17 mouse cellular contexts compared by ENCODE assay signal in genomic region chr12:9732921-9733320, GRCm38 (mm10).
A peak's percentile ranks its signal among the peaks of the same experiment; 100 is the strongest.
DNase-seq lines count a peak whose midpoint lies in the region; ATAC-seq and TF ChIP-seq lines count a peak whose summit lies in the region.
"Had no signal": no experiment of that assay in that cellular context is flagged by ENCODE, and none has a peak within 500 bp of the region (broad histone marks: within the 10 kb centered on the region; RNA-seq: fewer than 3 reads in every experiment).

No protein-coding gene starts in this region.

- ATAC-seq in kidney, embryonic 14.5 days (ENCODE audit: low FRiP score, low TSS enrichment): no peak
- ATAC-seq in stomach, embryonic 15.5 days (ENCODE audit: insufficient read depth, low FRiP score, low read depth): no peak
- ATAC-seq in stomach, postnatal 0 days (ENCODE audit: low FRiP score, low TSS enrichment): no peak
- ATAC-seq: midbrain, embryonic 15.5 days had no signal

- no peak for TF ChIP-seq CTCF in kidney, adult 2 months (conservative IDR thresholded peaks at IDR 0.05; ENCODE audit: insufficient read depth, insufficient read length, low read depth, low read length)
- TF ChIP-seq CTCF in stomach, postnatal 0 days (IDR thresholded peaks at IDR 0.05; ENCODE audit: low read depth): no peak

- no peaks in the 10 kb centered on the region for H3K36me3 ChIP-seq in kidney, adult 2 months (ENCODE audit: control insufficient read depth, insufficient read depth, low read length)
- no peaks in the 10 kb centered on the region for H3K36me3 ChIP-seq in kidney, embryonic 14.5 days (ENCODE audit: control insufficient read depth, insufficient read depth, low read length)
- no peaks in the 10 kb centered on the region for H3K36me3 ChIP-seq in stomach, embryonic 15.5 days
- H3K36me3 ChIP-seq in stomach, postnatal 0 days (ENCODE audit: control insufficient read depth, insufficient read depth, low read length): no peaks in the 10 kb centered on the region
- H3K36me3 ChIP-seq: forebrain, embryonic 12.5 days; heart, embryonic 10.5 days; limb, embryonic 10.5 days; liver, embryonic 13.5 days; midbrain, embryonic 15.5 days had no signal

- 29% methylated on average over 1 of the region's 1 CpGs for WGBS in kidney, adult 2 months
- WGBS in kidney, embryonic 14.5 days: 44% methylated on average over 1 of the region's 1 CpGs
- 52% methylated on average over 1 of the region's 1 CpGs for WGBS in stomach, embryonic 15.5 days
- WGBS in stomach, postnatal 0 days: 37% methylated on average over 1 of the region's 1 CpGs

- H3K4me2 ChIP-seq in kidney, embryonic 14.5 days (replicated peaks; ENCODE audit: low read depth, low read length): no peak overlapping the region
- no peak overlapping the region for H3K4me2 ChIP-seq in stomach, embryonic 15.5 days
- no peak overlapping the region for H3K4me2 ChIP-seq in stomach, postnatal 0 days (replicated peaks; ENCODE audit: low read depth)
- H3K4me2 ChIP-seq: forebrain, embryonic 12.5 days; liver, embryonic 13.5 days; midbrain, embryonic 15.5 days had no signal

- no peak for TF ChIP-seq POLR2A in kidney, adult 2 months (IDR thresholded peaks at IDR 0.05; ENCODE audit: low read depth, low read length)

- H3K9me3 ChIP-seq in kidney, embryonic 14.5 days (ENCODE audit: control insufficient read depth, low read length): no peaks in the 10 kb centered on the region
- no peaks in the 10 kb centered on the region for H3K9me3 ChIP-seq in stomach, embryonic 15.5 days
- H3K9me3 ChIP-seq in stomach, postnatal 0 days (ENCODE audit: control insufficient read depth, low read length): no peaks in the 10 kb centered on the region
- H3K9me3 ChIP-seq: forebrain, embryonic 12.5 days; heart, embryonic 10.5 days; limb, embryonic 10.5 days; liver, embryonic 13.5 days; midbrain, embryonic 15.5 days had no signal

- H3K9ac ChIP-seq in kidney, embryonic 14.5 days (ENCODE audit: low read depth, low read length): no peak overlapping the region
- H3K9ac ChIP-seq in stomach, embryonic 15.5 days: no peak overlapping the region
- H3K9ac ChIP-seq in stomach, postnatal 0 days (ENCODE audit: low read length): no peak overlapping the region
- H3K9ac ChIP-seq: forebrain, embryonic 12.5 days; liver, embryonic 13.5 days; midbrain, embryonic 15.5 days had no signal

- H3K27ac ChIP-seq in kidney, adult 2 months (ENCODE audit: insufficient read depth, low read depth, low read length): no peak overlapping the region
- H3K27ac ChIP-seq in kidney, embryonic 14.5 days (ENCODE audit: low read depth, low read length): no peak overlapping the region
- H3K27ac ChIP-seq in stomach, embryonic 15.5 days: 0 out of 2 replicates have a peak overlapping the region, but pooled peaks have one; percentile 12
- no peak overlapping the region for H3K27ac ChIP-seq in stomach, postnatal 0 days (replicated peaks)
- H3K27ac ChIP-seq: forebrain, embryonic 12.5 days; heart, embryonic 10.5 days; limb, embryonic 10.5 days; liver, embryonic 13.5 days; midbrain, embryonic 15.5 days had no signal

- no peaks in the 10 kb centered on the region for H3K4me1 ChIP-seq in kidney, adult 2 months (ENCODE audit: control insufficient read depth, insufficient read depth, low read length)
- no peaks in the 10 kb centered on the region for H3K4me1 ChIP-seq in kidney, embryonic 14.5 days (ENCODE audit: control insufficient read depth, insufficient read depth, low read length)
- H3K4me1 ChIP-seq in stomach, embryonic 15.5 days: no peaks in the 10 kb centered on the region
- H3K4me1 ChIP-seq in stomach, postnatal 0 days (replicated peaks; ENCODE audit: control insufficient read depth, insufficient read depth): no peaks in the 10 kb centered on the region
- H3K4me1 ChIP-seq: forebrain, embryonic 12.5 days; heart, embryonic 10.5 days; liver, embryonic 13.5 days; midbrain, embryonic 15.5 days had no signal

- peak; percentile 1 for DNase-seq in adrenal gland, postnatal 25 days
- DNase-seq in adrenal gland, adult 18-20 months (ENCODE audit: low spot score in 2 of 2): no peak
- peak; percentile 26 for DNase-seq in kidney, adult 2 months
- DNase-seq in stomach, postnatal 0 days (ENCODE audit: low spot score): no peak
- DNase-seq in MN1 (ENCODE audit: low spot score) (no peak), liver (no peak)
- DNase-seq: cerebellum, adult 8-10 months; embryo, embryonic 11 days; liver, embryonic 13.5 days; spleen, adult 18-20 months; thymus, postnatal 36 days had no signal

- no peaks in the 10 kb centered on the region for H3K27me3 ChIP-seq in kidney, adult 2 months (replicated peaks; ENCODE audit: control insufficient read depth, insufficient read depth, low read length)
- H3K27me3 ChIP-seq in kidney, embryonic 14.5 days (ENCODE audit: control insufficient read depth, insufficient read depth, low read length): no peaks in the 10 kb centered on the region
- H3K27me3 ChIP-seq in stomach, embryonic 15.5 days (replicated peaks): no peaks in the 10 kb centered on the region
- no peaks in the 10 kb centered on the region for H3K27me3 ChIP-seq in stomach, postnatal 0 days (ENCODE audit: control insufficient read depth, insufficient read depth, low read length)
- H3K27me3 ChIP-seq: forebrain, embryonic 12.5 days; liver, embryonic 13.5 days; midbrain, embryonic 15.5 days had no signal

- no peak overlapping the region for H3K4me3 ChIP-seq in kidney, adult 2 months (ENCODE audit: insufficient read depth, low read depth, low read length)
- no peak overlapping the region for H3K4me3 ChIP-seq in kidney, embryonic 14.5 days (ENCODE audit: low read length)
- H3K4me3 ChIP-seq in stomach, embryonic 15.5 days (replicated peaks): no peak overlapping the region
- no peak overlapping the region for H3K4me3 ChIP-seq in stomach, postnatal 0 days (ENCODE audit: low read depth, low read length)
- H3K4me3 ChIP-seq: forebrain, embryonic 12.5 days; heart, embryonic 10.5 days; limb, embryonic 10.5 days; liver, embryonic 13.5 days; midbrain, embryonic 15.5 days had no signal

- TF ChIP-seq EP300 in stomach, postnatal 0 days (optimal IDR thresholded peaks at IDR 0.05): no peak

Comparison
In these comparisons a context has a peak if more than half of its experiments do, and no peak if none do; other contexts are left out.
1. DNase-seq: peak in adrenal gland, postnatal 25 days (single experiment) and kidney, adult 2 months (single experiment); none in adrenal gland, adult 18-20 months (0 of 2), stomach, postnatal 0 days (single experiment), MN1 (single experiment) and liver (single experiment).